Mouse (Mus musculus) E14TG2a.4 (cell line): Measurements from ENCODE around the gene Iqgap1.
A peak's percentile ranks its signal among the peaks of the same experiment; 100 is the strongest.

Experiments used
- H3K27me3 ChIP-seq: 2 replicates; pipeline ENCODE4 v1.6.1; 2014; ENCODE audit warnings: low read length, control low read depth; ENCODE audit not compliant: insufficient read depth
- H3K36me3 ChIP-seq: 2 replicates; pipeline ENCODE4 v1.6.1; 2014; ENCODE audit warnings: low read length, control low read depth; ENCODE audit not compliant: insufficient read depth
- H3K4me1 ChIP-seq: replicated peaks from 2 replicates; pipeline ENCODE4 v1.6.1; 2014; ENCODE audit warnings: low read depth, low read length, control low read depth
- H3K4me3 ChIP-seq: replicated peaks from 2 replicates; pipeline ENCODE4 v1.5.1; 2014; ENCODE audit warnings: mild to moderate bottlenecking, low read length
- H3K9me3 ChIP-seq: 2 replicates; pipeline ENCODE4 v1.6.1; 2014; ENCODE audit warnings: low read length, control low read depth
- CTCF ChIP-seq: conservative IDR thresholded peaks from 2 replicates; pipeline ENCODE4 v1.5.1; 2014; ENCODE audit warnings: low read length
- NANOG ChIP-seq: IDR thresholded peaks from 2 replicates; pipeline ENCODE4 v1.6.1; 2014; ENCODE audit warnings: borderline replicate concordance, low read length, mixed read lengths
- POU5F1 ChIP-seq: IDR thresholded peaks from 2 replicates; pipeline ENCODE4 v1.6.1; 2014; ENCODE audit warnings: low read length, borderline replicate concordance

Iqgap1 gene

GRCm38 (mm10) chr7:80788002-80788401, 37.8 kb downstream of the Iqgap1 start:
- H3K36me3 ChIP-seq: peaks cover 18% of the 10 kb centered on the region; the same call in 1 of the 2 replicates
- peaks cover 29% of the 10 kb centered on the region for H3K4me1 ChIP-seq
- no peaks in the 10 kb centered on the region for H3K27me3 ChIP-seq
- no peak overlapping the region for H3K4me3 ChIP-seq
- TF ChIP-seq CTCF (no peak), NANOG (no peak), POU5F1 (no peak)
- H3K9me3 ChIP-seq: peaks cover 15% of the 10 kb centered on the region

- Histone ChIP-seq H3K9me3 (peaks cover 15% of the 10 kb centered on the region), H3K27me3 (no peaks in the 10 kb centered on the region), H3K4me3 (no peak overlapping the region), H3K36me3 (peaks cover 10% of the 10 kb centered on the region; the same call in 1 of the 2 replicates), H3K4me1 (peaks cover 42% of the 10 kb centered on the region)
- TF ChIP-seq CTCF (no peak), NANOG (no peak), POU5F1 (no peak)
Measured at GRCm38 (mm10) chr7:80786746-80787145, 39.0 kb downstream of the Iqgap1 start.

GRCm38 (mm10) chr7:80783841-80784240, 41.9 kb downstream of the Iqgap1 start:
- Histone ChIP-seq H3K4me3 (no peak overlapping the region), H3K27me3 (no peaks in the 10 kb centered on the region), H3K36me3 (peaks cover 6% of the 10 kb centered on the region; the same call in 1 of the 2 replicates), H3K9me3 (peaks cover 15% of the 10 kb centered on the region), H3K4me1 (peaks cover 70% of the 10 kb centered on the region)
- TF ChIP-seq CTCF (no peak), POU5F1 (no peak), NANOG (no peak)

GRCm38 (mm10) chr7:80782155-80783109, 43.3 kb downstream of the Iqgap1 start:
- Histone ChIP-seq H3K27me3 (no peaks in the 10 kb centered on the region), H3K4me1 (peaks cover 81% of the 10 kb centered on the region), H3K9me3 (peaks cover 8% of the 10 kb centered on the region), H3K4me3 (peak overlapping the region; percentile 67), H3K36me3 (no peaks in the 10 kb centered on the region)
- TF ChIP-seq POU5F1 (no peak), CTCF (no peak), NANOG (no peak)

GRCm38 (mm10) chr7:80781444-80782120, 44.2 kb downstream of the Iqgap1 start:
- Histone ChIP-seq H3K4me3 (peak overlapping the region; percentile 67), H3K27me3 (no peaks in the 10 kb centered on the region), H3K36me3 (no peaks in the 10 kb centered on the region), H3K9me3 (peaks cover under 1% of the 10 kb centered on the region; the same call in 1 of the 2 replicates), H3K4me1 (peaks cover 83% of the 10 kb centered on the region)
- TF ChIP-seq CTCF: no peak
- TF ChIP-seq POU5F1: no peak
- no peak for TF ChIP-seq NANOG

GRCm38 (mm10) chr7:80778958-80779669, 46.7 kb downstream of the Iqgap1 start:
- Histone ChIP-seq H3K27me3 (no peaks in the 10 kb centered on the region), H3K9me3 (no peaks in the 10 kb centered on the region), H3K4me3 (peak overlapping the region; percentile 66), H3K36me3 (no peaks in the 10 kb centered on the region), H3K4me1 (peaks cover 92% of the 10 kb centered on the region)
- 0 out of 2 replicates have a peak, but pooled peaks have one; percentile 59 for TF ChIP-seq POU5F1
- TF ChIP-seq NANOG: no peak

GRCm38 (mm10) chr7:80778376-80778775, 47.4 kb downstream of the Iqgap1 start:
- no peaks in the 10 kb centered on the region for H3K36me3 ChIP-seq
- H3K9me3 ChIP-seq: no peaks in the 10 kb centered on the region
- peaks cover 90% of the 10 kb centered on the region for H3K4me1 ChIP-seq
- TF ChIP-seq POU5F1 (no peak), NANOG (no peak), CTCF (no peak)
- H3K4me3 ChIP-seq: 0 out of 2 replicates have a peak overlapping the region, but pooled peaks have one; percentile 0
- H3K27me3 ChIP-seq: no peaks in the 10 kb centered on the region

- no peaks in the 10 kb centered on the region for H3K9me3 ChIP-seq
Measured at GRCm38 (mm10) chr7:80777151-80777550, 48.6 kb downstream of the Iqgap1 start.

More at GRCm38 (mm10) chr7:80777151-80777550, 48.6 kb downstream of the Iqgap1 start:
- Histone ChIP-seq H3K4me3 (no peak overlapping the region), H3K4me1 (peaks cover 84% of the 10 kb centered on the region), H3K27me3 (no peaks in the 10 kb centered on the region), H3K36me3 (no peaks in the 10 kb centered on the region)
- TF ChIP-seq NANOG (no peak), CTCF (no peak), POU5F1 (no peak)
